Mouse (Mus musculus): ENCODE results near the gene Asap2. TPM values are rescaled to one million over a fixed set of nuclear protein-coding genes. Genes with fewer than 3 reads are reported as not detected.

Gene Asap2
- polyA plus RNA-seq, 1 experiment: 5.6 TPM

- no peak for TF ChIP-seq USF1 (IDR thresholded peaks at IDR 0.05; ENCODE audit: low read depth)
- TF ChIP-seq MAX (IDR thresholded peaks at IDR 0.05): no peak
- no peak for TF ChIP-seq MYOG (IDR thresholded peaks at IDR 0.05; ENCODE audit: control insufficient read depth, extremely low read depth, insufficient read length)
- TF ChIP-seq CEBPB (IDR thresholded peaks at IDR 0.05; ENCODE audit: low read depth): no peak
- TF ChIP-seq MYOD1 (IDR thresholded peaks at IDR 0.05; ENCODE audit: control insufficient read depth, insufficient read length, low read depth): no peak
- no peak for TF ChIP-seq CTCF (IDR thresholded peaks at IDR 0.05; ENCODE audit: control insufficient read depth, insufficient read depth, insufficient read length)
- no peak for TF ChIP-seq FOSL1 (IDR thresholded peaks at IDR 0.05; ENCODE audit: insufficient read depth, low read length, poor library complexity, severe bottlenecking)
- Histone ChIP-seq H3ac (ENCODE audit: control insufficient read depth, insufficient read length, low read depth) (no peak overlapping the region), H3K27me3 (ENCODE audit: control insufficient read depth, insufficient read depth, insufficient read length) (no peaks in the 10 kb centered on the region), H3K4me3 (ENCODE audit: insufficient read depth, poor library complexity, severe bottlenecking) (no peak overlapping the region), H3K79me2 (ENCODE audit: control insufficient read depth, insufficient read depth) (no peaks in the 10 kb centered on the region), H3K36me3 (ENCODE audit: control insufficient read depth, insufficient read depth) (no peaks in the 10 kb centered on the region), H3K79me3 (ENCODE audit: low read depth) (no peaks in the 10 kb centered on the region)
Observed at GRCm38 (mm10) chr12:21176399-21176798, 186.1 kb downstream of the Asap2 start.

GRCm38 (mm10) chr12:21177123-21177698 is 187.0 kb downstream of the Asap2 start:
- Histone ChIP-seq H3K79me2 (ENCODE audit: control insufficient read depth, insufficient read depth) (no peaks in the 10 kb centered on the region), H3K36me3 (ENCODE audit: control insufficient read depth, insufficient read depth) (no peaks in the 10 kb centered on the region), H3K4me3 (ENCODE audit: insufficient read depth, poor library complexity, severe bottlenecking) (no peak overlapping the region), H3ac (ENCODE audit: control insufficient read depth, insufficient read length, low read depth) (no peak overlapping the region), H3K27me3 (ENCODE audit: control insufficient read depth, insufficient read depth, insufficient read length) (no peaks in the 10 kb centered on the region), H3K79me3 (ENCODE audit: low read depth) (no peaks in the 10 kb centered on the region)
- TF ChIP-seq MYOG (IDR thresholded peaks at IDR 0.05; ENCODE audit: control insufficient read depth, extremely low read depth, insufficient read length) (no peak), USF1 (IDR thresholded peaks at IDR 0.05; ENCODE audit: low read depth) (no peak), MAX (IDR thresholded peaks at IDR 0.05) (no peak), MYOD1 (IDR thresholded peaks at IDR 0.05; ENCODE audit: control insufficient read depth, insufficient read length, low read depth) (no peak), CEBPB (IDR thresholded peaks at IDR 0.05; ENCODE audit: low read depth) (no peak), FOSL1 (IDR thresholded peaks at IDR 0.05; ENCODE audit: insufficient read depth, low read length, poor library complexity, severe bottlenecking) (no peak), CTCF (IDR thresholded peaks at IDR 0.05; ENCODE audit: control insufficient read depth, insufficient read depth, insufficient read length) (no peak)

- Histone ChIP-seq H3K36me3 (ENCODE audit: control insufficient read depth, insufficient read depth) (no peaks in the 10 kb centered on the region), H3K4me3 (ENCODE audit: insufficient read depth, poor library complexity, severe bottlenecking) (no peak overlapping the region), H3K79me3 (ENCODE audit: low read depth) (no peaks in the 10 kb centered on the region), H3K27me3 (ENCODE audit: control insufficient read depth, insufficient read depth, insufficient read length) (no peaks in the 10 kb centered on the region), H3ac (ENCODE audit: control insufficient read depth, insufficient read length, low read depth) (no peak overlapping the region), H3K79me2 (ENCODE audit: control insufficient read depth, insufficient read depth) (no peaks in the 10 kb centered on the region)
- TF ChIP-seq FOSL1 (IDR thresholded peaks at IDR 0.05; ENCODE audit: insufficient read depth, low read length, poor library complexity, severe bottlenecking): no peak
- TF ChIP-seq MAX (IDR thresholded peaks at IDR 0.05): no peak
- TF ChIP-seq USF1 (IDR thresholded peaks at IDR 0.05; ENCODE audit: low read depth): no peak
- TF ChIP-seq CTCF (IDR thresholded peaks at IDR 0.05; ENCODE audit: control insufficient read depth, insufficient read depth, insufficient read length): no peak
- TF ChIP-seq MYOD1 (IDR thresholded peaks at IDR 0.05; ENCODE audit: control insufficient read depth, insufficient read length, low read depth): no peak
Observed at GRCm38 (mm10) chr12:21180091-21180490, 189.8 kb downstream of the Asap2 start.

- H3ac ChIP-seq (ENCODE audit: control insufficient read depth, insufficient read length, low read depth): no peak overlapping the region
- no peaks in the 10 kb centered on the region for H3K79me2 ChIP-seq (ENCODE audit: control insufficient read depth, insufficient read depth)
- no peak overlapping the region for H3K4me3 ChIP-seq (ENCODE audit: insufficient read depth, poor library complexity, severe bottlenecking)
- no peaks in the 10 kb centered on the region for H3K36me3 ChIP-seq (ENCODE audit: control insufficient read depth, insufficient read depth)
- H3K79me3 ChIP-seq (ENCODE audit: low read depth): no peaks in the 10 kb centered on the region
- H3K27me3 ChIP-seq (ENCODE audit: control insufficient read depth, insufficient read depth, insufficient read length): no peaks in the 10 kb centered on the region
- no peak for TF ChIP-seq FOSL1 (IDR thresholded peaks at IDR 0.05; ENCODE audit: insufficient read depth, low read length, poor library complexity, severe bottlenecking)
Observed at GRCm38 (mm10) chr12:21182786-21183185, 192.5 kb downstream of the Asap2 start.

- no peak overlapping the region for H3ac ChIP-seq (ENCODE audit: control insufficient read depth, insufficient read length, low read depth)
Observed at GRCm38 (mm10) chr12:21183321-21183720, 193.1 kb downstream of the Asap2 start.

GRCm38 (mm10) chr12:21186145-21186544 is 195.9 kb downstream of the Asap2 start:
- no peak for TF ChIP-seq MAX (IDR thresholded peaks at IDR 0.05)
- no peak for TF ChIP-seq CTCF (IDR thresholded peaks at IDR 0.05; ENCODE audit: control insufficient read depth, insufficient read depth, insufficient read length)
- TF ChIP-seq CEBPB (IDR thresholded peaks at IDR 0.05; ENCODE audit: low read depth): no peak
- no peak for TF ChIP-seq FOSL1 (IDR thresholded peaks at IDR 0.05; ENCODE audit: insufficient read depth, low read length, poor library complexity, severe bottlenecking)
- TF ChIP-seq USF1 (IDR thresholded peaks at IDR 0.05; ENCODE audit: low read depth): no peak
- no peak for TF ChIP-seq MYOG (IDR thresholded peaks at IDR 0.05; ENCODE audit: control insufficient read depth, extremely low read depth, insufficient read length)
- TF ChIP-seq MYOD1 (IDR thresholded peaks at IDR 0.05; ENCODE audit: control insufficient read depth, insufficient read length, low read depth): no peak
- no peaks in the 10 kb centered on the region for H3K27me3 ChIP-seq (ENCODE audit: control insufficient read depth, insufficient read depth, insufficient read length)
- no peak overlapping the region for H3K4me3 ChIP-seq (ENCODE audit: insufficient read depth, poor library complexity, severe bottlenecking)
- no peaks in the 10 kb centered on the region for H3K79me3 ChIP-seq (ENCODE audit: low read depth)
- no peaks in the 10 kb centered on the region for H3K36me3 ChIP-seq (ENCODE audit: control insufficient read depth, insufficient read depth)
- no peak overlapping the region for H3ac ChIP-seq (ENCODE audit: control insufficient read depth, insufficient read length, low read depth)
- no peaks in the 10 kb centered on the region for H3K79me2 ChIP-seq (ENCODE audit: control insufficient read depth, insufficient read depth)

More at GRCm38 (mm10) chr12:21183321-21183720, 193.1 kb downstream of the Asap2 start:
- Histone ChIP-seq H3K27me3 (ENCODE audit: control insufficient read depth, insufficient read depth, insufficient read length) (no peaks in the 10 kb centered on the region), H3K79me2 (ENCODE audit: control insufficient read depth, insufficient read depth) (no peaks in the 10 kb centered on the region), H3K36me3 (ENCODE audit: control insufficient read depth, insufficient read depth) (no peaks in the 10 kb centered on the region), H3K79me3 (ENCODE audit: low read depth) (no peaks in the 10 kb centered on the region), H3K4me3 (ENCODE audit: insufficient read depth, poor library complexity, severe bottlenecking) (no peak overlapping the region)
- TF ChIP-seq MYOG (IDR thresholded peaks at IDR 0.05; ENCODE audit: control insufficient read depth, extremely low read depth, insufficient read length): no peak
- no peak for TF ChIP-seq CTCF (IDR thresholded peaks at IDR 0.05; ENCODE audit: control insufficient read depth, insufficient read depth, insufficient read length)
- TF ChIP-seq USF1 (IDR thresholded peaks at IDR 0.05; ENCODE audit: low read depth): no peak
- TF ChIP-seq MYOD1 (IDR thresholded peaks at IDR 0.05; ENCODE audit: control insufficient read depth, insufficient read length, low read depth): no peak
- no peak for TF ChIP-seq FOSL1 (IDR thresholded peaks at IDR 0.05; ENCODE audit: insufficient read depth, low read length, poor library complexity, severe bottlenecking)
- TF ChIP-seq MAX (IDR thresholded peaks at IDR 0.05): no peak
- TF ChIP-seq CEBPB (IDR thresholded peaks at IDR 0.05; ENCODE audit: low read depth): no peak

Data from C2C12 (cell line).